Mouse (Mus musculus): ENCODE results near the gene Tmem141.

Gene Tmem141

DNA sequence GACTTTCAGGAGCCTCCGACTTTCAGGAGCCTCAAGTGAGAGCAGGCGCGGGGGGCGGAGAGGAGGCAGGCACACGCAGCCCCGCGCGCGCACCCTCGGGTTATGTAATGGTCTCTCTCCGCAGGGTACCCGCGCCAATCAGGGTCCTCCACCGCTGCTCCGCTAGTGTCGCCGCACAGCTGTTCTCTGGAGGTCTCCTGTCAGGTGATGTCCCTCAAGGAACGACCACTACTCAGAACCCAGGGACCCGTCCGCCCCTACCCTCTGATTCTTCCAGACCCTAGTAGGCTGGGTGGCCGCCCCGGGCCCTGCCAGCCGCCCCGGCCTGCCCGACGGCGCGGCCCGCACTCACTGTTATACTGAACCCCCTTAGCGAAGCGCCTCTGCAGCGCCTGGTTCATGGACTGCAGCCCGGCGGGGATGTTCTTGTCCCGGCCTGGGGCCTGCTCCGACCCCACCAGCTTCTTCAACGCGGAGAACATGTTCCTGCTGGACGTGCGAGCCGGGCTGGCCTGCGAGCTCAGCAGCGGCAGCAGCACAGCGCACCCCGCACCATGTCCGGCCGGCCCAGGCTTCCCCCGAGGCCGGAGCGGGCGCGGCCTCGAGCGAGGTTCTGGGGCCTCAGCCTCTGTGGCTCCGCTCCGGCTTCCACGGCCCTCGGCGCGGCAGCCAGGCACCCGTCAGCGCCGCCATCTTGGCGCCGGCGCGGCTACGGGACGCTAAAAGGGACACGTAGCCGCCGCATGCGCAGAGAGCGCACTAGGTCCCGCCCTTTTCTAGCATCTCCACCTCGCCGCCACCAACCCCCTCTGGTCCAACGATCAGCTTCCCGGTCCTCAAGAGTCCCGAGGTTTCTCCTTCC lies 13.8 kb downstream of the Tmem141 start, which contains the start of gene Rabl6:
Gene Rabl6 (minus strand): TSS at position 761 of the 862 bp plus-strand sequence.
- DNase-seq (ENCODE audit: low spot score), result peak; percentile 82

DNA sequence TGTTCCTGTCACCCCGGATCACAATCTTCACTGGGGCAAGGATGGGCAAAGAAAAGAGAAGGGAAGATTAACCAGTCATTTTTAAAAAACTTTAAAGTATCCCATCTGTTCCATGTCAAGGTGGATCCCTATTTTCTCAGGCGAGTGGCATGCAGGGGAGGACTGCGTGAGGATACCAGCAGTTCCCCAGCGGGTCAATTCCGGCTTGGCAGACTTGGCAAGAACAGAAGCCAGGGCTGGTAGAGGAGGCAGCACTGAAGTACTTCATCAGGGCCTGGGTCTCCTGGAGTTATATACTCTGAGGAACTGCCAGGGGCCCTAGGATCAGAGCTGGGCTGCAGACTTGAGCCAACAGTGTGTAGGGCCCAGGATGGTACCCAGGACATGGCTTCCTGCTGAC lies 19.3 kb downstream of the Tmem141 start:
- no peak for DNase-seq (ENCODE audit: low spot score)

DNA sequence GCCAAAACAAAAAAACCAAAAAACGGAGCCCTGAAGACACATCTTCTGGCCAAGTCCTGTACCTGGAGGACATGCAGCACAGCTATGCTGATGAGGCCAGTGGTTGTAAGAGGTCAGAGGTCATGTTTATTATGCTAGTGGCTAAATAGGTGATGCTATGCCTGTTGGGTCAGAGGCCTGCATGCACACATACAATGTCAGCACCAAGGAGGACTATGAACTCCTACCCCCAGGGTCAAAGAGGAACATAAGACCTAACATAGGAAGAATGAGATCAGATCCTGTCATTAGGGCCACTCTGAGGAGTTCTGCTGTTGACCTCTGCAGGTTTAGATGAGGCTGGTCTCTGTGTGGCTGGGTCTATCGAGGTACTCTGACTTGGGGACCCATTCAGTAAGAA lies 21.8 kb downstream of the Tmem141 start:
- DNase-seq (ENCODE audit: low spot score), result no peak

DNA sequence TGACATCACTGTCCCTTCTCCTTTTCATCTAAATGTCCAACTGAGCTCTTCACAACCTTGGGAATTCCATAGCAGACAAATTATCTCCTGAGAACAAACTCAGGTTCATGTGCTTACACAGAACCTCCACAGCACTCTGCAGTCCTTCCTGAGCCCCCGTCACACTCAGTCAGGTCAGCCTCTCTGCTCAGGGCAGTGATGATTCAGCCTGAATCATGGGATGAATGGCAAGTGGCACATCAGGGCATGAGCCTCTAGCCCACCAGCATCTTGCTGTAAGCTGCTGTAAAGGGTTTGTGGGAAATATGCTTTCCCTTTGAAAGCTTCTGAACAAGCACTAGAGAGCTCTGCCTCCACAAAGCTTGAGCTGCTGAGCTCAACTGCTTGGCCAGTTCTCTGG lies 23.1 kb downstream of the Tmem141 start:
- no peak for DNase-seq (ENCODE audit: low spot score)

DNA sequence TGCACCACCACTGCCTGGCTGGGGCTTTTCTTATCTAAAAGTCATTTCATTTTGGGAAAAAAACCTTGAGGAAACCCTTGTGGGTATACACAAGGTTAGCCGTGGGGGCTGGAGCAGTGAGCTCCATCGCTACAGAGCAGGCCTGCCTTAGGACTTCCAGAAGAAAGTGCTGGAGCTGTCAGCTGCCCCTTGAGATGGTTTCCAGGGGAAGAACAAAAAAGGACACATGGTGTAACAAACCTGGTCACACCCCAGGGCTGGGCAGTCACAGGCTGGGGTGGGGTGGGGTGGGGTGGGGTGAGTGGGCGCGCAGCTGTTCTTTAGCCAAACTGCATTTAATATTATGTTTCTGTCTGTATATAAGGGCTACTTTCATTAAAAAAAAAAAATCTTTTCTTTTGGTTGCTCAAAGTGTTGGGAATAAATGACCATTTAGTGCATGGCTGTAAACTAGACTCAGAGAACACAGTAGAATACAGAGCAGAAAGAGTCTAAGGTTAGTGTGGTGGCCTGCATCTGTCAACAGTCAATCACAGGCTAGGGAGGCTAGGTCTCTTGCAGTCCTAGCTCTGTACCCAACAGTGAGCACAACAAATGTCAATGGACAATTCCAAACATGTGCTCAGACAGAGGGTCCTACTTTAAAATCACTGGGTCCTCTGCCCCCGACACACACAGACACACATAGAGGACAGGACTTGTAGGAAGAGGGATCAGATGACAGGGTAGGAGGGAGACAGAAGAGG lies 24.9 kb downstream of the Tmem141 start:
- no peak for DNase-seq (ENCODE audit: low spot score)

DNA sequence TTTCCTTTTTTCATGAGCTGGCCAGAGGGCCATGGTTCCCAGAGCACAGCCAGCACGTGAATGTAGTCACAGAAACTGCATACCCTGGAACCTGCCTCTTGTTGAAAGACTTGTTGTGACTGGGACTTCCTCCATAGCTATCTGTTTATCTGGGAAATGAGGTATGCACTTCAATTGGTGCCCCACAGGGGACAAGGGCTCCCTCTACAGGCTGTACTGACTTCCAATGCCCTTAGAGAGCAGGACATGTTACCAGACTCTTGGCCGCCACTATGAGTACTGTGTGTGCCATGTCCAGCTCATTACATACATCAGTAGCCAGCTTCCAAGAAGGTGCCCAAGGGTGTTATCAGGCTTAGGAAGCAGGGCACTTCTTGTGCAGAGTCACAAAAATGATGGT lies 29.9 kb downstream of the Tmem141 start:
- peak; percentile 41 for DNase-seq (ENCODE audit: low spot score)

DNA sequence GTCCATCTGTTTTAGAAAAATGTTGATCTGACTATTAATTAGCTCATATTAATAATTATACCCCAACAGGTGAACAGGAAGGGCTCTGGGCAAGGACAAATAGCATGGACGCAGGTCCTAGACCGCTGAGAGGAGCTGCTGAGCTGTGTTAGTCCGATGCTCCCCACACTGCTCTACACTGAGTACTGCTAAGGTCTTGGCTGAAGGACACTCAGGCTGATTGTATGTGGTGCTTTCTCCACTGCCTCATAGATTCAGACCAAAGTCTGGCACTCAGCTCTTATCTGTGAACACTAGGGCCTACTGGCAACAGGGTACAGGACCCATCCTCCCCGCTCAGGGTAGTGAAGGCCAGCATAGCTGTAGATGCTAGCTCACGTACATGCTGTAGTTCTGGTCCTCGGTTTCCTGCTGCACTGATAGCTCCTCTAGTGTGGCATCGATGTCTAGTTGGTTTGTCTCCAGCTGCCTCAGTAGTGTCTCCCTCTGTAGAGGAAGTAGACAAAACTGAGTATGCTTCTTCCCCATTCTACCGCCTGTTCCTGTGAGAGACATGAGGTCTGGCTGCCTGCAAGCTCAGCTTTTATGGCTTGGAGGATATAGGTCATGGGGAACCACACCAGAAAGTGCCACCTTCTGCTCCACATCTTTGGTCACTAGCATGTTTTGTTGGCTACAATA lies 33.4 kb downstream of the Tmem141 start:
- DNase-seq (ENCODE audit: low spot score), result no peak

DNA sequence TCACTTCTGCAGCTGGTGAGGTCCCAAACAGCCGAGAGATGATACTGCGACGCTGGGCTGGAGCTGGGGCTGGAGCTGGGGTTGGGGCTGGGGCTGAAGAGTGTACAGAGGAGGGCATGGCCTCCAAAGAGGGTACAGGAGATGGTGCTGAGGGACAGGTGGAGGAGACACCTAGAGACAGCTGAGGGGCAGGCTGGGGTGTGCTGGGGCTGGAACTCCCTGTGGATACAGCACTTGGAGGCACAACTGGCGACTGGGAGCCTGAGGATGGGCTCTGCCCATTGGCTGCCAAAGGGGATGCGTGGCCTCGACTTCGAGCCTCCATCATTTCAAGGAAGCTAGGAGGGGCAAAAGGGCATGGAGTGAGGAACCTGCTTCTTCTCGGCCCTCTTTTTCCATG lies 34.5 kb downstream of the Tmem141 start:
- DNase-seq (ENCODE audit: low spot score), result no peak

DNA sequence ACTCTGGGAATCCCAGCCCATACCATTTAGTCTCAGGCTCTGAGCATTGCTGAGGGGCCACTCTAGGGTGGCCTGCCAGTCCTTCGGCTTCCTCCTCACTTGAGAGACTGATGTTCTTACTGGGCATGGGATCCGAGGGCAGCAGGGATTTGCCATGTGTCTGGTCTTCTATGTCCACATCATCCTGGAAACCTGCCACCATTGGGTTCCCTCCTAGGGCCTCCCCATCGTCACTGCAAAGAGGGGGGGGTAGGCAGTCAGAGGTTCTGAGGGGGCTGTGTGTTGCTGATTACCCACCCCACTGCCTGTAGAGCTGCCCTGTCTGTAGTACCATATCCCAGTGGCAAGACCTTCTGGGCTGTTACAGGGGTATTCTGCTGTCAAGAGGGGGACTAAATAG lies 36.2 kb downstream of the Tmem141 start:
- DNase-seq (ENCODE audit: low spot score), result no peak

DNA sequence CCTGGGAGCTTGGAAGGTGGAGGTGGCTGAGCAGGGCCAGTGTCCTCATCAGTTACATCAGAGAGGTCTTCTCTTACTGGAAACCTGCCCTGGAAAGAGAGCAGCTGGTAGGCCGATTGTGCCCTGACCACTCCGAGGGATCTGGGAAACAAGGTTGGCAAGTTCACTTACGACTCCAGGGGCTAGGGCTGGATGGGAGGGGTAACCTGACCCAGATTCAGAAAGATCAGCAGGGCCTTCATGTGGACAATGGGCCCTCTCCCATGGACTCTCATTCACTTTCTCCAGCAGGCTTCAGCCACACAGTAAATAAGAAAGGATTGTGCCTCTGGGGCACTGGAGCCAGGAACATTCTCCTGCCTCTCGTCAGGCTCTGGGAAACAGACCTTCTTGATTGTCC lies 36.9 kb downstream of the Tmem141 start:
- DNase-seq (ENCODE audit: low spot score), result no peak

DNA sequence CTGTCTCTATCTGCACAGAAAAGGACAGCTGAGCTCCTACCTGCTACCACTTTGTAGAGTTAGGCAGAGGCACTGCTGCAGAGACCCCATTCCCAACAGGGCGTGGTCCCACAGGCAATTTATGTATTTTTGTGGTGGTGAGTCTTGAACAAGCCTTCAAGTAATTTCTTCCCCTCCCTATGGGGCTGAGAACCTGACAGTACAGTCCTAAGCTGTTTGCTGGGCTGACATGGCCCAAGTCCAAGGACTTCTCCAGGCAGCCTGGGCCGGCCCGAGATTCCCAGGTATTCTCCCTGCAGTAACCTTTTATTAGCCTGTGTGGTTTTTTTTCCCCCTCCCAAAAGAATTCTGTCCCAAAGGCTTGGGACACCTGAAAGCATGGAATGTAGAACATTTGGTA lies 37.7 kb downstream of the Tmem141 start:
- DNase-seq (ENCODE audit: low spot score), result no peak

DNA sequence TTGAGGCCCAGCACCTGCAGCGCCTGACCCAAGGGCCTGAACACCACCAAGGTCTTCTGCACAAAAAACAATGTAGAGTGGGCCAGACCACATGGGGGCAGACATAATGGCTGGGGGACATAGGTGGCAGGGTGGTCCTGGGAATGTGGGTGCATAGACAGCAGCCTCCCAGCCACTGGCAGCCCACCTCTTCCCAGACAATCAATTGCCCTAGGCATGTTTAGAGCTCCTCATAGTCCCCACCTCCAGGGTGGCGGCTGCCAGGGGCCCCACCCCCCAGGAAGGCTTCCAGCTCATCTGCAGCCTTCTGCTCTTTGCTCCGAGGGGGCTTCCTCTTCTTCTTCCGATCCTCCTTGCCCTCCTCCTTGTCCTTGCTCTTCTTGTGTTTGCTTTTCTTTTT lies 38.2 kb downstream of the Tmem141 start:
- no peak for DNase-seq (ENCODE audit: low spot score)

DNA sequence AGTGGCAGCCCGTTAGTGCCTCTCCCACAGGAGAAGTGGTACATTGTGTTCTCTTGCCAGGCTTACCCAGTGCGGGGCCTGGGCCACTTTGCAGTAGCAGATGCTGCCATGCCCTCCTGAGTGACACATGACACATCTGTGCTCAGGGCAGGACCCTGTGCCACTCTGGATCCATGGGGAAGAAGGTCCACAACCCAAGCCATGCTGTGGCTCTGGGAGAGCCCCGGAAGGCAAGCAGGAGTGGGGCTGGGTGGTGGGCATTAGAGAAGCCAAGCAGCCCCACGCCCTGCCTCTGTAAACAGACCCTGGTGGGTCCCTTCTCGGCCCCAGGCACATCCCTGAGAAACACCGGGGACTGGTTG lies 38.7 kb downstream of the Tmem141 start:
- DNase-seq (ENCODE audit: low spot score), result no peak

DNA sequence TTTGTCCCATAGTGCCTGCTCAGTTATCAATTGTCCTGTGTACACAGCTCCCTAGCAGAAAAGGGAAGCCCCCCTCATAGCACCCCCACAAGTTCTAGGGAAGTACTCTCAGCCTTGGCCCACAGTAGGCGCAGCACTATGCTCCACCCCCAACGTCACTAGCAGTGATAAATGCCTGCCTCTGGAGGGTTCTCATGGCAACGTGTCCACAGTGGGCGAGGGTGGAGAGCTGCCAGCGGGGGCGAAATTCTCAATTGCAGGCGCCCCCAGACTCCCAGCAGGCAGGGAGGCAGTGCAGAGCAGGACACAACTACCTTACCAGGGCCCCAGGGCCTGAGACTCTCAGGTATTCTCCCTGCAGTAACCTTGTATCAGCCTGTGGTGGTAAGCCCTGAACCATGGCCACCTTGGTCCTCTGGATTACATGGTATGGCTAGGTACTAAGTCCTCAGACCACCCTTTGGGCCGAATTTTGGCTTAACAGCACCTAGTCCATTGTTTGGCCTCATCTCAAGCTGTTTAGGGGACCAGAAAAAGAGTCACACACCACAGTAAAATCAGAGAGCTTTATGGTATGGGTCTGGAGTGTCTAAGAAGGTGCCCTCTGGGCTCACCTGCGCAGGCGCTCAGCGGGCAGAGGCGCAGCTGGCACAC lies 39.2 kb downstream of the Tmem141 start:
- DNase-seq (ENCODE audit: low spot score), result no peak

DNA sequence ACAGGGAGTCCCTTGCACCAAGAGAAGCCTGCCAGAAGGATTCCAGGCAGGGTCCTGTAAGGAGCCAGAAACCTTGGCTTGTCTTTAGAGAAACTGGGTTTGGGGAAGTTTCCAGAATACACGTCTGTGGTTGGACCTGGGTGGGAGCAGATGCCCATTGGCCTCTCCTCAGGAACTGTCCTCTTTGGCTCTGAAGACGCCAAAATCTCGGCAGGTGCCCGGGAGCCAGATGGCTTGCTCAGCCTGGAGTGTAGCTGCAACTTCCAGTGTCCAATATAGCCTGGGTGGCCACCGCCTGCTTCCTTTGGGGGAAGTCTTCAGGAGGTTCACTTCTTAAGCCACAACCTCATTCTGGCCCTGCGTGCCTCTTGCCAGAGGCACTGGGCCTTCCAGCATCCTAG lies 39.9 kb downstream of the Tmem141 start:
- DNase-seq (ENCODE audit: low spot score), result no peak

DNA sequence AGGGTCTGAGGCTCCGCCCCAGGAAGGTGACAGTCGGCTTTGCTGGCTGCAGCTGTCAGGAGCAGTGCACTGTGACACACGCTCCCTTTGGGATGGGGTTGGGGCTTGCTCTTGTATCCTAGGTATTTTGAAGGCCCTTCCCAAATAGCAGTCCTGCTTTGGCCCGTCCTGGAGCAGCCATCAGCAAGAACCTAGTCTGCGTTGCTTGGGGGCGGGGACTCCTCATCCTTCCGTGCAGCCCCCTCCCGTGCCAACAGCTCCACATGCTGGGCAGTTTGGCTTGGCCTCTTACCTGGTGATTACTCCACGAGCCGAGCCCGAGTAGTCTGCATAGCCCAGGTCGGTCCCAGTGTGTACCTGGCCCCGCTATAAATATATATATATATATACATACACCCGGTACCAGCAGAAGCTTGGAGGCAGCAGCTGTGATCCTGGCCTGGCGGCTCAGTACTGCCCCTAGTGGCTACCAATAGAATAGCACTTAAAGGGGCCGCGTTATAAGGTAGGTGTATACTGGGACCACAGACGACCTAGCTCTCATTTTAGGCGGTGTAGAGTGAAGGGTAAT lies 40.4 kb downstream of the Tmem141 start, which contains the start of gene Ajm1:
Gene Ajm1 (minus strand): TSS at position 464 of the 571 bp plus-strand sequence.
- peak; percentile 69 for DNase-seq (ENCODE audit: low spot score)

DNA sequence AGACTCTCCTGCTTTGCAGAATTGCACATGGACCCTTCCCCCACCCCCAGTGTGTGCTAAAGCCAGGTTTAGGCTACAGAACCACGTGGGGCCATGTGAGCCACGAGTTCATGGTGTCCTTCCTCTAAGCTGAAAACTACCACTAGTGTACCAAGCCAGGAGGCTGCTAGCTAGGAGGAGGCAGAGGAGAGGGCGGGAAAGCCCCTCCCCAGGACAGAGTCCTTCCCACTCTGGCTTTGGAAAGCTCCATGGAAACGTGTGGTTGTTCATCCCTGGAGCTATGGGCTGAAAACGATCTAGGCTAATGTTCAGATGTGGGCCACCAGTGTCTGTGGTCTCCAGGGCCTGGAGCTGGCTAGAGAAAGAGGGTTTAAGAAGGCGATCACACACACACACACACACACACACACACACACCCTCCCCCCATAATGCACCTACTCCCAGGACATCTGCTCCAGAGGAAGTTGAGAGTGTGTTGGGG lies 41.1 kb downstream of the Tmem141 start:
- DNase-seq (ENCODE audit: low spot score), result no peak

DNA sequence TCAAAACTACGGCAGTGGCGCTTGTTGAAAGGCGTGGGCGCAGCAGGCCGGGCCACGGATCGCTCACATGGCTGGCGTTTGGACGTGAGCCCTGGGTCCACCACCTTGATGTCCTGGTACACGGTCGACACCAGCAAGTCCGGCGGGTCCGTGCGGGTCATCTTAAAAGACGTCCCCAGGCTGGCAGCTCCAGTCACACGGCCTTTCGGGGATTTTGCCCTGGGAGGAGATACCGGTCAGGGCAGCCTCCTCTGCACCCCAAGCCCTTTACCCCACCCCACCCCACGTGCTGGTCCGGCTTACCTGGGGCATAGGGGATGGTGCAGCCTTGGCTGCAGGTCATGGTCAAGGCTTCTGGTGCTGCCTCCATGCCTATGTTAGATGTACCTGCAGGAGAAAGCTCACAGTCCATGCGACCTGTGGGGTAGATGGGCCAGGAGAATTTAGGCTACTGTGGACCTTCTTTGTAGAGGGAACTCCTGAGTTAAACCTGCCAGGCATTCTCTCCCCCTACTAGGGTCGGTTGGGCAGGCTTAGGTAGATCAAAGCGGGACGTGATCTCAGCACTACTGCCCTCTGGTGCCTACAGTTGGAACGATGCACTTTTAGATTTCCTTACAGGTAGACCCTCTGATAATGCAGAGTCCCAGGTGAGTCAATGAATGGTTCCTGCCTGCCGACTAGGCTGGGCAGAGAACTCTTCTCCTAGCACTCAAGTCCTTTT lies 41.9 kb downstream of the Tmem141 start:
- DNase-seq (ENCODE audit: low spot score), result peak; percentile 42

DNA sequence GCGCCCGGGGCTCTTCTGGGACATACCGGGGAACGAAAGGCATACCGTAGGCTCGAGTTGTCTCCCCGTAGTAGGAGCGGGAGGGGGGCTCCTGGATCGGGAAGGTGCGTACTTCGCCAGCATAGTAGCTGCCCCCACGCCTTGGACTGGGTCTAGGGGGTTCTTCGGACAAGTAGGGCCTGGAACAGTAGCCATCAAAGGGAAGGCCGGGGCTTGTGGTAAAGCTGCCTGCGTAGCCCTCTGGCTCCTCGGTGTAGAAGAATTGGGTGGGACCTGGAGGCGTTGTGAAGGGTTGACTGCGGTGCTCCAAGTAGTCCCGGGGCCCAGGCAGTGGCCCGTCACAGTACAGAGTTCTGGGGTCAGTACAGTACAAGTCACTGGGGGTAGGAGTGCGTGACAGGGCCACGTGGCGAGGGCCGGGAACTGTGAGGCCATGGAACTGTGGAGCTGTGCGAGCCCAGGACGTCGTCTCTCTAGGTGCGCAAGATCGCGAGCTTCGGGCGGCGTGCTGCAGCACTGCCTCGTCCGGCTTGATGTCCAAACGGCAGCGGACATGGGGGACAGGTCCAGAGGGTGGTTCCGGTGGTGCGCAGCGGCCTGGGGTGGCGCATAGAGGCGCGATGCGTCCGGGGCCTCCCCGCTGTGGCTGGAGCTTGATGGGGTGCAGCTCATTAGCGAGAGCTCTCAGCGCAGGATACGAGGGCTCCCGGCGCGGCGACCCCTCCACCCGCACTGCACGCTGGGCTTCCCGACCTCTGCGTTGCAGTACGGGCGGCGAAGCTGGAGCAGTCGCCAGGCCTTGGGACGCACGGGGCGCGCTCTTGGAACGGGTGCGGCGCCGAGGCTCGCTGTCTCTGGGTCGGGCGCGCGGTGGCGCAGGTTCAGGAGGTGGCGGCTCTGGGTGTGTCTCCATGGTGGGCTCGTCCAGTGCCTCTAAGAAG lies 42.7 kb downstream of the Tmem141 start:
- no peak for DNase-seq (ENCODE audit: low spot score)
